Mouse (Mus musculus) olfactory bulb, adult 2 months (tissue): Measurements from ENCODE around the gene Klrb1a.

Experiments
- CTCF ChIP-seq: fragments of 200-500 bp; IDR thresholded peaks from 2 replicates; pipeline ENCODE4 v1.5.1; 2012; ENCODE audit warnings: low read depth, mild to moderate bottlenecking, low read length, moderate library complexity; ENCODE audit not compliant: insufficient read depth
- POLR2A ChIP-seq: fragments of 200-500 bp; IDR thresholded peaks from 2 replicates; pipeline ENCODE4 v1.6.1; 2012; ENCODE audit warnings: mild to moderate bottlenecking, low read depth, low read length, moderate library complexity; ENCODE audit not compliant: insufficient read depth

- TF ChIP-seq POLR2A (no peak), CTCF (no peak)
Observed at GRCm38 (mm10) chr6:128624425-128624824, 1.1 kb upstream of the Klrb1a start.
